Mouse (Mus musculus): ENCODE measurements around the gene Fam166a.

Gene Fam166a

GRCm38 (mm10) chr2:25223681-25224491, 5.3 kb downstream of the Fam166a start:
- DNase-seq: peak; percentile 87

- no peak for DNase-seq
These were observed 5.9 kb downstream of the Fam166a start, which contains the start of gene Tubb4b for GRCm38 (mm10) chr2:25224492-25224765. Tubb4b (minus strand) TSS chr2:25224702.

GRCm38 (mm10) chr2:25224766-25225752, 6.5 kb downstream of the Fam166a start:
- DNase-seq: peak; percentile 98

- DNase-seq: no peak
These were observed 7.3 kb downstream of the Fam166a start for GRCm38 (mm10) chr2:25225811-25226379.

- no peak for DNase-seq
These were observed 8.3 kb downstream of the Fam166a start for GRCm38 (mm10) chr2:25226864-25227263.

GRCm38 (mm10) chr2:25227406-25227805, 8.9 kb downstream of the Fam166a start:
- DNase-seq: no peak

- peak; percentile 91 for DNase-seq
These were observed 9.9 kb downstream of the Fam166a start for GRCm38 (mm10) chr2:25228431-25228889.

- no peak for DNase-seq
These were observed 10.5 kb downstream of the Fam166a start for GRCm38 (mm10) chr2:25228995-25229530.

GRCm38 (mm10) chr2:25229582-25229981, 11.0 kb downstream of the Fam166a start:
- no peak for DNase-seq

- no peak for DNase-seq
These were observed 12.0 kb downstream of the Fam166a start for GRCm38 (mm10) chr2:25230581-25230980.

GRCm38 (mm10) chr2:25231038-25231437, 12.5 kb downstream of the Fam166a start:
- DNase-seq: no peak

GRCm38 (mm10) chr2:25233421-25233820, 14.9 kb downstream of the Fam166a start:
- no peak for DNase-seq

GRCm38 (mm10) chr2:25234050-25234449, 15.5 kb downstream of the Fam166a start, which contains the start of gene Slc34a3:
Slc34a3 (minus strand) TSS chr2:25234364.
- no peak for DNase-seq

GRCm38 (mm10) chr2:25234551-25235220, 16.1 kb downstream of the Fam166a start:
- DNase-seq: no peak

- no peak for DNase-seq
These were observed 18.1 kb downstream of the Fam166a start, which contains the start of gene Rnf224 for GRCm38 (mm10) chr2:25236614-25237013. Rnf224 (minus strand) TSS chr2:25236787.

GRCm38 (mm10) chr2:25237522-25237921, 19.0 kb downstream of the Fam166a start:
- DNase-seq: no peak

- no peak for DNase-seq
These were observed 19.6 kb downstream of the Fam166a start for GRCm38 (mm10) chr2:25238106-25238505.

- no peak for DNase-seq
These were observed 21.2 kb downstream of the Fam166a start for GRCm38 (mm10) chr2:25239766-25240165.

GRCm38 (mm10) chr2:25240310-25240709, 21.8 kb downstream of the Fam166a start:
- no peak for DNase-seq

GRCm38 (mm10) chr2:25240723-25241437, 22.3 kb downstream of the Fam166a start:
- peak; percentile 63 for DNase-seq

- no peak for DNase-seq
These were observed 22.9 kb downstream of the Fam166a start for GRCm38 (mm10) chr2:25241438-25241775.

GRCm38 (mm10) chr2:25242101-25242506, 23.6 kb downstream of the Fam166a start, which contains the start of the genes Rnf208 and Cysrt1:
Rnf208 (plus strand) TSS chr2:25242255.
Cysrt1 (minus strand) TSS chr2:25242452.
- peak; percentile 50 for DNase-seq
